Mouse (Mus musculus) heart, embryonic 13.5 days (tissue): Measurements from ENCODE around the gene Scarb2. TPM values are rescaled to one million over a fixed set of nuclear protein-coding genes. Genes with fewer than 3 reads are reported as not detected.

Source experiments
- ATAC-seq: fragments of 200-750 bp; cut with Nextera tagmentation; 2 replicates; pipeline ENCODE4 v1.8.0; 2017; ENCODE audit warnings: moderate TSS enrichment; ENCODE audit not compliant: insufficient number of reproducible peaks, low FRiP score, low TSS enrichment; ENCODE audit errors: extremely low read depth
- H3K27ac ChIP-seq: fragments of 300-500 bp; sonication (generic); replicated peaks from 2 replicates; pipeline ENCODE4 v1.5.1; 2015; ENCODE audit warnings: moderate library complexity, mild to moderate bottlenecking, inconsistent platforms
- H3K27me3 ChIP-seq: fragments of 300-500 bp; sonication (generic); replicated peaks from 2 replicates; pipeline ENCODE4 v1.6.1; 2015; ENCODE audit warnings: mild to moderate bottlenecking, inconsistent platforms
- H3K36me3 ChIP-seq: fragments of 300-500 bp; sonication (generic); 2 replicates; pipeline ENCODE4 v1.6.1; 2015; ENCODE audit warnings: mild to moderate bottlenecking, inconsistent platforms
- H3K4me1 ChIP-seq: fragments of 300-500 bp; sonication (generic); 2 replicates; pipeline ENCODE4 v1.6.1; 2015; ENCODE audit warnings: inconsistent platforms
- H3K4me2 ChIP-seq: fragments of 300-500 bp; sonication (generic); 2 replicates; pipeline ENCODE4 v1.6.1; 2015; ENCODE audit warnings: inconsistent platforms, mild to moderate bottlenecking, moderate library complexity
- H3K4me3 ChIP-seq: fragments of 300-500 bp; sonication (generic); 2 replicates; pipeline ENCODE4 v1.5.1; 2015; ENCODE audit warnings: moderate library complexity, mild to moderate bottlenecking, inconsistent platforms
- H3K9ac ChIP-seq: fragments of 300-500 bp; sonication (generic); 2 replicates; pipeline ENCODE4 v1.6.1; 2015; ENCODE audit warnings: inconsistent platforms, mild to moderate bottlenecking, moderate library complexity
- H3K9me3 ChIP-seq: fragments of 300-500 bp; sonication (generic); 2 replicates; pipeline ENCODE4 v1.6.1; 2016; ENCODE audit warnings: inconsistent platforms
- WGBS: fragments of 180-500 bp; shearing (Covaris S2); methylation state at CpG from one replicate; pipeline ENCODE4 v1.1.7; 2015; ENCODE audit warnings: mixed read lengths; 5-methylcytosine and 5-hydroxymethylcytosine counted together
- polyA plus RNA-seq: library from polyadenylated mRNA; unstranded; fragments of >200 nt; fragmentation: Nextera tagmentation; extraction: Ambion mirVana; gene quantifications from 2 replicates; pipeline ENCODE4 v1.2.1, GENCODE M21; 2015

Gene Scarb2
- polyA plus RNA-seq, 1 experiment from 2014 or later: 14.4 TPM

DNA sequence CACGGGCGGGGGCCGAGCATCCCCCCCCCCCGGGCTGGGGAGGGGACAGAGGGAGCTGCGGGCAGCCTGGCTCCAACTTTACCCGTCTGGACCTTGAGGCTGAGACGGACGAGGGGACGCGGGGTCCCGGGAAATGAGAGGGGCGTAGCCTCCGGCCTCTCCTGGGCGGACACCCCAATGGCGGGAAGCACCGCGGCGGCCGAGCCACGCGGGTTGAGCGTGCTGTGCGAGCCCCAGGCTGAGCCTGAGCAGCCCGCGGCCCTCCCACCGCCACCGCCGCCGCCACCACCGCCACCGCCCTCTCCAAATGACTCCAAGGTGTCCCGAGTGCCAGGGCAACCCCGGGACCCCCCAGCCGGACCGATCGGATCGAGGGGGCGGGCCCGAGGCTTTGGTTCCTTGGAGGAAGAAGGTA is 72.1 kb downstream of the Scarb2 start:
- H3K36me3 ChIP-seq: peaks cover 8% of the 10 kb centered on the region; the same call in 1 of the 2 replicates
- ATAC-seq: peak; percentile 44
- peak overlapping the region; percentile 82 for H3K27ac ChIP-seq
- H3K9me3 ChIP-seq: no peaks in the 10 kb centered on the region
- H3K4me2 ChIP-seq: peak overlapping the region; percentile 88
- H3K4me1 ChIP-seq: peaks cover 17% of the 10 kb centered on the region
- peak overlapping the region; percentile 95 for H3K9ac ChIP-seq
- H3K27me3 ChIP-seq: no peaks in the 10 kb centered on the region
- H3K4me3 ChIP-seq: peak overlapping the region; percentile 89
- WGBS: 2% methylated on average over 31 of the region's 39 CpGs

DNA sequence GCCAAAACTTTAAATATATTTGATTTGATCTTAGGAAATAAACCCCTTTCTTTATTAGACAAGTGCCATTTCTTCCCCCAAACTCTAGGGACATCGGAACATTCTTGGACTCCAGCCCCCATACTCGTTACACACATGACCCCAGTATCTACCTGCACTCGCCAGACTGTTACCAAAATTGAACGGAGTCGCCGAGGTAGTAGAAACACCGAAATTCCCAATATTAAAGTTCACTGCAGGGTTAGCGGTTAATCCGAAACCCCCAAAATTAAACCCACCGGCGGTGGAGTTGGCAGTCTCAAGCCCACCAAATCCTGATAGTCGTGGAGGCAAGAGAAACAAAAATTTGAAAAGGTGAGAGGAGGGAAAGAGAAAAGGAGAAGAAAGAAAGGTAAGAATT is 72.6 kb downstream of the Scarb2 start:
- H3K4me1 ChIP-seq: peaks cover 17% of the 10 kb centered on the region
- no peak for ATAC-seq
- H3K9me3 ChIP-seq: no peaks in the 10 kb centered on the region
- peak overlapping the region; percentile 95 for H3K9ac ChIP-seq
- peak overlapping the region; percentile 89 for H3K4me3 ChIP-seq
- 1% methylated on average over 12 of the region's 12 CpGs for WGBS
- peaks cover 13% of the 10 kb centered on the region for H3K36me3 ChIP-seq
- H3K27ac ChIP-seq: peak overlapping the region; percentile 82; the same call in 1 of the 2 replicates
- peak overlapping the region; percentile 88 for H3K4me2 ChIP-seq
- no peaks in the 10 kb centered on the region for H3K27me3 ChIP-seq

DNA sequence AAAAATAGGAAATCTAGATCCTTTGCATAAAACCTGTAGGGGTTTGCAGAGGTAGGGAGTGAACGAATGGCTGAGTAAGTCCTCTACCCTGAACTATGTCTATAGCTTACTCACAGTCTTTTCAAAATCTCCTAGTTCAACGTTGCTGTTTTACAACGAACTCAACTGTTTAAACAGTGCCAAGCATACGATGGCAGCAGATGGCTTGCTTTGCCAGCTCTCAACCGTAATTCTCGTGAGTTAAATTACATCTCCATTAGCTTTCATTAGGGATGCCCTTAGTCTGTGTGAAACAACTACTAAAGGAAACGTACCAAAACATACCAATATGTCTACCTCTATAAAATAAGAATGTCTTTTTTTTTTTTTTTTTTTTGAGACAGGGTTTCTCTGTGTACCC is 75.0 kb downstream of the Scarb2 start:
- H3K9ac ChIP-seq: no peak overlapping the region
- peaks cover 37% of the 10 kb centered on the region for H3K36me3 ChIP-seq
- no peak for ATAC-seq
- no peak overlapping the region for H3K27ac ChIP-seq
- no peaks in the 10 kb centered on the region for H3K27me3 ChIP-seq
- no peaks in the 10 kb centered on the region for H3K9me3 ChIP-seq
- no peak overlapping the region for H3K4me3 ChIP-seq
- WGBS: 85% methylated on average over 7 of the region's 7 CpGs
- no peak overlapping the region for H3K4me2 ChIP-seq
- H3K4me1 ChIP-seq: peaks cover 17% of the 10 kb centered on the region

DNA sequence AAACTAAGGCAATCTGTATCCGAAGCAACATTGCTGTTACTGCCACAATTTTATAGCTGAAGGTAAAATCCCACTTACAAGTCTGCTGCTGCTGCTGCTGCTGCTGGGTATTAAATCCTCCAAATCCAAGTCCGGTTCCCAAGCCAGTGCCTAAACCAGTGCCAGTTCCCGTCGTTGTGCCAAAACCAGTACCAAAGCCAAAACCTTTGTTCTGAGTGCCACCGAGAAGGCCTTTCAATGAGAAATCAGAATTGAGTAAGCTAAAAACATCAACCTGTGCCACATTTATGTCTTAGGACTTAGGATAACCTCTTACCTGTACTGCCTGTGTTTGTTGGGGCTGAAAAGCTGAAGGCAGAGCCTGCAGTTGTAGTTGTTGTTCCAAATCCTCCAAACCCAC is 75.9 kb downstream of the Scarb2 start:
- WGBS: 90% methylated on average over 5 of the region's 5 CpGs
- Histone ChIP-seq H3K36me3 (peaks cover 44% of the 10 kb centered on the region), H3K4me1 (peaks cover 17% of the 10 kb centered on the region), H3K9me3 (no peaks in the 10 kb centered on the region), H3K27me3 (no peaks in the 10 kb centered on the region), H3K27ac (no peak overlapping the region), H3K4me3 (no peak overlapping the region), H3K4me2 (no peak overlapping the region), H3K9ac (no peak overlapping the region)
- ATAC-seq: no peak

DNA sequence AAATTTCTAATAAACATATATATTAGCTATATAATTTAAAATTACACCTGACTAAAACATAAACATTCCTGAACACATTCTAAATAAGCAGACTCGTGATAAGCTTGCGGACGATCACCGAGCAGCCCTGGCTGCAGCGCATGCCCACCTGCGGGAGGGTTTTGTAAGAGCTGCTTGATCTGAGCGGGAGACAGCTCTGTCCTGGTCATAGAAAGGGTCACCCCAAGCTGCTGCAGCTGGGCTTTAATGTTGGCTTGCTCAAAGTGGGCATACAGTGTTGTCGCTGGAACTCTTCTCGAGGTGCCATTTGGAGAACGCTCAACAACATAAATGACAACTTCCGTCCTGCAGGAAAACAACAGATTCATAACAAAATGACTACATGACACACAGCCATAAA is 82.5 kb downstream of the Scarb2 start:
- no peak overlapping the region for H3K4me3 ChIP-seq
- no peak overlapping the region for H3K9ac ChIP-seq
- H3K9me3 ChIP-seq: no peaks in the 10 kb centered on the region
- no peak overlapping the region for H3K4me2 ChIP-seq
- peaks cover 96% of the 10 kb centered on the region for H3K36me3 ChIP-seq
- no peaks in the 10 kb centered on the region for H3K4me1 ChIP-seq
- 92% methylated on average over 11 of the region's 11 CpGs for WGBS
- H3K27ac ChIP-seq: no peak overlapping the region
- no peak for ATAC-seq
- H3K27me3 ChIP-seq: no peaks in the 10 kb centered on the region

DNA sequence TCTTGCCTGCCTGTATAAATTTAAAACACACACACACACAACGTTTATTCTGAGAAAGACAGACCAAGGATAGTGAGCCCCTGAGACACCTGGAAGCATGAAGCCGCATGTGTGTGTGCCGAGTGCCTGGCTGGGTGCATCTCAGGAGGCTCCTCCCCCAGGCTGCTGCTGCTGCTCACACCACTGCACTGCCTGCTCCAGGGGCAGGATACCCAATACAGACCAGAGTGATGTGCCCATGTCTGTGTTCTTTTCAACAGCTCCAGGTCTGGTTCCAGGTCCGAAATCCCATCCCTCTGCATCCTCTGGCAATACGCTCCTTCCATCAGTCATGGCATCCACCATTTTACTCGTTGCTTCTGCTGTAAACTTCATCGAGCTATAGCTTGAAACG is 92.7 kb downstream of the Scarb2 start:
- Histone ChIP-seq H3K9me3 (no peaks in the 10 kb centered on the region), H3K9ac (no peak overlapping the region), H3K27ac (no peak overlapping the region), H3K4me3 (no peak overlapping the region), H3K4me1 (peaks cover 13% of the 10 kb centered on the region), H3K4me2 (no peak overlapping the region), H3K27me3 (no peaks in the 10 kb centered on the region), H3K36me3 (peaks cover 51% of the 10 kb centered on the region)
- no peak for ATAC-seq
- 78% methylated on average over 8 of the region's 8 CpGs for WGBS

DNA sequence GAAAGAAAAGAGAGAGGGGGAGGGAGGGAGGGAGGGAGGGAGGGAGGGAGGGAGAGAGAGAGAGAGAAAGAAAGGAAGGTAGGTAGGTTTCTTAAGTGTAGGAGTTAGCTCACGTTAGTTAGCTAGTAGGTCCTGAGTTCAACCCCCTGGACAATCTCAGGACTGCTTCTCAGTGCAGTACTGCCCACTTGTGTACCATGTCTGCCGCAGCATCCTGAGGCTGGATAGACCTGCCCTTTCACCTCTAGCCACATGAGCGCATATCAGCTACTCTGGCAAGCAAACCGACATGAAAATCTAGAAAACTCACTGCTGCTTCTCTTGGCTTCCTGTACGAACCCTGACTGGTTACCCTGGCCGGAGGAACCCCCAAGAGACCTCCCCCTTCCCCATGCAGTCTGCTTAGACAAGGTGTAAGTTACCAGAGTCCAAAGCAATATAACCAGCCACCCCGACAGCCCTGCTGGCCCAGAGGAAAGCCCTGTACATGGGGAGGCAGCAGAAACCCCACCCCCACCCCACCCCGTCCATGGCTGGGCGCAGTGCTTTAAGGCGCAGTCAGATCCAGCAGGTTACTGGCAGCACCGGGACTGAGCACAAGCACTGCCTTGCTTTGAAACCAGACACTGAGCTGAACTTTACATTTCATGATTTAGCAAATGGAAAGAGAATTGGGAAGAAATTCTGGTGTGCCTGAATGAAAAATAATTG is 93.2 kb downstream of the Scarb2 start:
- H3K27me3 ChIP-seq: no peaks in the 10 kb centered on the region
- ATAC-seq: no peak
- H3K9ac ChIP-seq: no peak overlapping the region
- H3K4me2 ChIP-seq: no peak overlapping the region
- H3K4me1 ChIP-seq: peaks cover 13% of the 10 kb centered on the region
- no peak overlapping the region for H3K4me3 ChIP-seq
- no peaks in the 10 kb centered on the region for H3K9me3 ChIP-seq
- no peak overlapping the region for H3K27ac ChIP-seq
- WGBS: 78% methylated on average over 11 of the region's 11 CpGs
- H3K36me3 ChIP-seq: peaks cover 46% of the 10 kb centered on the region

DNA sequence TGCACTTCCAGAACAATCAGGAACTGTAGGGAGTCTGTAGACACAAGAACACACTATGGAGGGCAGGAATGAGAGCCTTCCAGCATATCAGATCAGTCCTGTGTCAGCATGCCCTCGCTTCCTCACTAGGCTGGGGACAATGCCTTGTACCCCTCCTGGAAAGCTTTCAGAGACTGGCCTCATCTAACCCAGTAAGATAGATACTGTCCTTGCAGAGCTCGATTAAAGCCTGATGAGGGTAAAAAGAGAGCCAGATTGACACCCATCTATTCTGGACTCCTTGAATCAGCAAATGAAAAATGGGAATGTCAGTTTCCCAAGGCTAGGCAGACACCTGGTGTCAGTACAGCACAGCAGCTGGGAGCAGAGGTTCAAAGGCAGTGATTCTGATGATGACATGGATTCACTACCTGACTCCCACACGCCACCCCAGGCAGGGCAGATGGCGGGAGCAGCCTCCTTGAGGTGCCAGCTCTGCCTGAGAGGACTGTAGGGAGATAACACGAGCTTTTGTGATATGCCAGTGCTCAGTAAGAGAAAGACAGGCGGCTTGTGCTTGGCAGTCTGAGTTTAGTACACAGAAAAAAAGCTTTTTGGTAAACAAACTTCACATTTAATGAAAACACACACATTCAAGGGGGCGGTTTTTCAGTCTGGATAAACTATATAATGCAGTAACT is 95.0 kb downstream of the Scarb2 start:
- no peak overlapping the region for H3K9ac ChIP-seq
- 47% methylated on average over 7 of the region's 7 CpGs for WGBS
- ATAC-seq: no peak

DNA sequence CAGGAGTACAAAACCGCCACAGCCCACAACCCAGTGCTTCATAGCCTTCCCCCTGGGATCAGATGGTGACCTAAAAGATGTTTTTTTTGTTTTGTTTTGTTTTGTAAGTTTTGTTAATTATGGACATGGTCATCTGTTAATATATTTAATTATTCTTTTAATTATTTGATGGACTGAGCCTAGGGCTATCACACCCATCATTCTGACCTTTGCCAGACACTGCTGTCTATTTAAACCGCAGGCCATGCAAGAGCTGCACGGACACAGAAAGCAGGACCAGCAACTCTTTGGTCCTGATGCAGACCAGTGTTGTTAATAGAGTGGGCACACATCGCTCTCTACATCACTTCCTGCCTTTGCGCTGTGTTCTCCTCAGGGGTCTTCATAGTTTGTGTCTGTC is 96.1 kb downstream of the Scarb2 start:
- Histone ChIP-seq H3K9me3 (no peaks in the 10 kb centered on the region), H3K27ac (no peak overlapping the region), H3K4me2 (no peak overlapping the region), H3K27me3 (no peaks in the 10 kb centered on the region), H3K4me1 (peaks cover 13% of the 10 kb centered on the region), H3K4me3 (no peak overlapping the region), H3K36me3 (peaks cover 18% of the 10 kb centered on the region), H3K9ac (no peak overlapping the region)
- WGBS: 88% methylated on average over 5 of the region's 5 CpGs
- no peak for ATAC-seq

More for the DNA sequence above, 95.0 kb downstream of the Scarb2 start:
- no peak overlapping the region for H3K4me2 ChIP-seq
- peaks cover 13% of the 10 kb centered on the region for H3K4me1 ChIP-seq
- peaks cover 29% of the 10 kb centered on the region for H3K36me3 ChIP-seq
- H3K9me3 ChIP-seq: no peaks in the 10 kb centered on the region
- H3K4me3 ChIP-seq: no peak overlapping the region
- H3K27me3 ChIP-seq: no peaks in the 10 kb centered on the region
- no peak overlapping the region for H3K27ac ChIP-seq

DNA sequence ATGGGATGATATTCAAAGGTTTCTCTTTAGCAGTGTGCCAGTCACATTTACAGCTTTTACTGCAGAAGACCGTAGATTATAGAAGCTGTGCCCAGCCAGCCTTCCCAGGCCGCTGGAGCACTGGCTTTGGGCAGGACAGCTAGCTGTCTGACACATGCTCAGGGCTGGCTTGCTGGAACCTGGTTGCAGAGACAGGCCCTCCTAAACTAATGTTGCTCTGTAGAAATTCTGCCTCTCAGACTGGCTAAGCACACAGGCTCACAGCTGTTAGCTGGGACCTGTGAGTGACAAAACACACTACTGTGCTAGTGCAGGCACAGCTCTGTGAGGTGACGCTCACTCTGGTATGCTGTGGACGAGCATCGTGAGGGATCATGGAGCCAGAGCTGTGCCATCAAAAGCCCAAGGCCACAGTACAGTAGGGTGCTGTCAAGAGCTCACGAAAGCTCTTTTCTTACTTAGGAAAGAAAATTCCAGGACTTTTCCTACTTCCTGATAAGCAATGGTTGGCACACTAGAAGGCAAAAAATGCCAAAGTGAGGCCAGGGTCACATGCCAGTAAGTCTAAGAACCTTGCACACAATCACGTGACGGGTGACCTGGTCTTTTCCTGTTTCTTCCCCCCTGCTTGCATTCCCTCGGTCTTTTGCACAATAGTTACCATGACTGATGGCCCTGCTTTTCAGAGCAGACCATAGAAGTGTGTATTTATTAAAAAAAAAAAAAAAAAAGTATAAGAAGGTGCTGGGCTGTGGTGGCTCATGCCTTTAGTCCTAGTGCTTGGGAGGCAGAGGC is 97.1 kb downstream of the Scarb2 start:
- H3K4me2 ChIP-seq: no peak overlapping the region
- 0 out of 2 replicates have a peak overlapping the region, but pooled peaks have one; percentile 8 for H3K27ac ChIP-seq
- H3K9ac ChIP-seq: no peak overlapping the region
- peaks cover 11% of the 10 kb centered on the region for H3K36me3 ChIP-seq
- no peak for ATAC-seq
- H3K4me1 ChIP-seq: peaks cover 13% of the 10 kb centered on the region
- no peaks in the 10 kb centered on the region for H3K27me3 ChIP-seq
- H3K9me3 ChIP-seq: no peaks in the 10 kb centered on the region
- 64% methylated on average over 9 of the region's 9 CpGs for WGBS
- no peak overlapping the region for H3K4me3 ChIP-seq

DNA sequence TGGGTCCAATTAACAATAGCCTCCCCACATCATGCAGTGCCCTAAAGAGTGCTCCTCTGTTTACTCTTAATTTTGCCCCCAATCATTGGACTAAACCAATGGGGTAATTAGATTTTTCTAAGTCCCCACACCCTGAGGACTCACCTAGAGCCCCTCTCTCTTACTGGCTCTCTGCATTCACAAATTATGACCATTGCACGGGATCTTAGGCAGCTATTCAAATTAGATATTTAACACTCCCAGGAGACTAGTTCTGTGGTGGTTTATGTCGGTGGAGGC is 102.3 kb downstream of the Scarb2 start:
- no peak overlapping the region for H3K4me2 ChIP-seq
- whole genome bisulfite sequencing: 48% methylated on average over 2 of the region's 2 CpGs
- no peak for ATAC-seq

More for the DNA sequence above, 102.3 kb downstream of the Scarb2 start:
- H3K4me3 ChIP-seq: no peak overlapping the region
- H3K4me1 ChIP-seq: no peaks in the 10 kb centered on the region; the same call in 1 of the 2 replicates
- H3K27me3 ChIP-seq: no peaks in the 10 kb centered on the region
- no peak overlapping the region for H3K9ac ChIP-seq
- H3K27ac ChIP-seq: no peak overlapping the region
- no peaks in the 10 kb centered on the region for H3K9me3 ChIP-seq
- H3K36me3 ChIP-seq: 0 out of 2 replicates have a peak, but pooled peaks cover 2% of the 10 kb centered on the region
